Mouse (Mus musculus) G1E (cell line): ENCODE measurements around the gene Pex3. TPM values are rescaled to one million over a fixed set of nuclear protein-coding genes. Genes with fewer than 3 reads are reported as not detected.

Source experiments
- ATAC-seq: 2 replicates; pipeline ENCODE4 v1.8.0; 2016; ENCODE audit warnings: mild to moderate bottlenecking; ENCODE audit not compliant: insufficient number of reproducible peaks, poor library complexity, low FRiP score, severe bottlenecking; ENCODE audit errors: extremely low read depth
- DNase-seq: peaks from one replicate; pipeline ENCODE4 v3.0.0; 2012; ENCODE audit warnings: low spot score
- H3K27me3 ChIP-seq: 2 replicates; pipeline ENCODE4 v1.6.1; 2012; ENCODE audit warnings: mild to moderate bottlenecking, low read length, inconsistent platforms; ENCODE audit not compliant: insufficient read depth
- H3K36me3 ChIP-seq: replicated peaks from 2 replicates; pipeline ENCODE3; 2012; ENCODE audit warnings: mild to moderate bottlenecking, inconsistent platforms
- H3K4me1 ChIP-seq: 2 replicates; pipeline ENCODE4 v1.6.1; 2012; ENCODE audit warnings: low read depth, low read length, inconsistent platforms, mixed read lengths; ENCODE audit not compliant: insufficient read depth
- H3K4me3 ChIP-seq: 2 replicates; pipeline ENCODE4 v1.5.1; 2012; ENCODE audit warnings: low read depth, mild to moderate bottlenecking, inconsistent platforms, low read length, moderate library complexity, mixed read lengths
- H3K9me3 ChIP-seq: replicated peaks from 2 replicates; pipeline ENCODE4 v1.6.1; 2012; ENCODE audit warnings: inconsistent platforms
- CTCF ChIP-seq: IDR thresholded peaks from 2 replicates; pipeline ENCODE4 v1.5.1; 2012; ENCODE audit warnings: low read depth, low read length, inconsistent platforms, mixed read lengths
- GATA1 ChIP-seq: IDR thresholded peaks from 2 replicates; pipeline ENCODE4 v1.6.1; 2012; ENCODE audit warnings: borderline replicate concordance, low read length, inconsistent platforms, mixed read lengths
- GATA2 ChIP-seq: IDR thresholded peaks from 2 replicates; pipeline ENCODE4 v1.6.1; 2012; ENCODE audit warnings: low read depth, low read length, inconsistent platforms, borderline replicate concordance
- POLR2AphosphoS5 ChIP-seq: IDR thresholded peaks from 2 replicates; pipeline ENCODE4 v1.6.1; 2012; ENCODE audit warnings: low read depth, low read length, inconsistent platforms; ENCODE audit not compliant: insufficient replicate concordance
- TAL1 ChIP-seq: conservative IDR thresholded peaks from 2 replicates; pipeline ENCODE4 v1.6.1; 2012; ENCODE audit warnings: low read depth, low read length, inconsistent platforms, mixed read lengths
- polyA plus RNA-seq: library from polyadenylated mRNA; stranded (reverse); fragments of >175 nt; gene quantifications from 2 replicates; pipeline ENCODE4 v1.2.3, GENCODE M21; 2012
- total RNA-seq, 2 experiments: library from RNA; stranded (forward) in 1 of 2; stranded (reverse) in 1 of 2; fragments of 200-1000 nt in 1 of 2; fragments of >200 nt in 1 of 2; fragmentation: Nextera tagmentation in 1 of 2; gene quantifications; 2 replicates each; pipeline ENCODE4 v1.2.3; 2014 to 2017

Gene Pex3
- total and polyA plus RNA-seq, 3 experiments, result 8.1 to 25.1 (median 17.3) TPM

GRCm38 (mm10) chr10:13592196-13592595, 39.3 kb upstream of the Pex3 start:
- DNase-seq, result no peak
- Histone ChIP-seq H3K4me3 (no peak overlapping the region), H3K9me3 (peaks cover 6% of the 10 kb centered on the region; the same call in 1 of the 2 replicates), H3K4me1 (no peaks in the 10 kb centered on the region), H3K27me3 (peaks cover 12% of the 10 kb centered on the region), H3K36me3 (no peaks in the 10 kb centered on the region)
- ATAC-seq, result no peak
- no peak for TF ChIP-seq GATA1
- TF ChIP-seq POLR2AphosphoS5, result no peak
- TF ChIP-seq TAL1, result no peak
- TF ChIP-seq CTCF, result no peak
- no peak for TF ChIP-seq GATA2

GRCm38 (mm10) chr10:13587914-13588313, 35.0 kb upstream of the Pex3 start:
- Histone ChIP-seq H3K4me1 (no peaks in the 10 kb centered on the region), H3K9me3 (peaks cover 6% of the 10 kb centered on the region; the same call in 1 of the 2 replicates), H3K27me3 (peaks cover 9% of the 10 kb centered on the region), H3K36me3 (no peaks in the 10 kb centered on the region), H3K4me3 (no peak overlapping the region)
- DNase-seq (no peak), ATAC-seq (no peak)
- TF ChIP-seq GATA2, result no peak
- no peak for TF ChIP-seq TAL1
- no peak for TF ChIP-seq POLR2AphosphoS5
- TF ChIP-seq GATA1, result no peak
- no peak for TF ChIP-seq CTCF

GRCm38 (mm10) chr10:13577123-13577522, 24.2 kb upstream of the Pex3 start:
- Histone ChIP-seq H3K27me3 (no peaks in the 10 kb centered on the region), H3K4me1 (no peaks in the 10 kb centered on the region), H3K36me3 (no peaks in the 10 kb centered on the region), H3K4me3 (no peak overlapping the region), H3K9me3 (no peaks in the 10 kb centered on the region)
- DNase-seq (no peak), ATAC-seq (no peak)
- TF ChIP-seq POLR2AphosphoS5 (no peak), GATA1 (no peak), GATA2 (no peak), CTCF (no peak), TAL1 (no peak)

- no peak overlapping the region for H3K4me3 ChIP-seq
- no peaks in the 10 kb centered on the region for H3K9me3 ChIP-seq
- no peaks in the 10 kb centered on the region for H3K36me3 ChIP-seq
- no peak for DNase-seq
- TF ChIP-seq GATA2 (no peak), POLR2AphosphoS5 (no peak), CTCF (no peak), GATA1 (no peak), TAL1 (no peak)
- ATAC-seq, result no peak
- peaks cover 2% of the 10 kb centered on the region; the same call in 1 of the 2 replicates for H3K27me3 ChIP-seq
- H3K4me1 ChIP-seq, result no peaks in the 10 kb centered on the region
Measured at GRCm38 (mm10) chr10:13572410-13572809, 19.5 kb upstream of the Pex3 start.

GRCm38 (mm10) chr10:13572003-13572402, 19.1 kb upstream of the Pex3 start:
- no peaks in the 10 kb centered on the region for H3K9me3 ChIP-seq
- H3K27me3 ChIP-seq, result peaks cover 2% of the 10 kb centered on the region; the same call in 1 of the 2 replicates
- H3K4me3 ChIP-seq, result no peak overlapping the region
- TF ChIP-seq TAL1 (no peak), CTCF (no peak), POLR2AphosphoS5 (no peak), GATA1 (no peak), GATA2 (no peak)
- DNase-seq (no peak), ATAC-seq (no peak)
- no peaks in the 10 kb centered on the region for H3K36me3 ChIP-seq
- H3K4me1 ChIP-seq, result no peaks in the 10 kb centered on the region

GRCm38 (mm10) chr10:13570697-13571538, 18.0 kb upstream of the Pex3 start:
- DNase-seq, result no peak
- no peak for ATAC-seq
- no peaks in the 10 kb centered on the region for H3K36me3 ChIP-seq
- H3K27me3 ChIP-seq, result peaks cover 2% of the 10 kb centered on the region; the same call in 1 of the 2 replicates
- no peaks in the 10 kb centered on the region for H3K4me1 ChIP-seq
- H3K4me3 ChIP-seq, result no peak overlapping the region
- TF ChIP-seq CTCF, result no peak
- no peak for TF ChIP-seq TAL1
- TF ChIP-seq GATA2, result no peak
- TF ChIP-seq GATA1, result no peak
- TF ChIP-seq POLR2AphosphoS5, result no peak
- no peaks in the 10 kb centered on the region for H3K9me3 ChIP-seq
